Mouse (Mus musculus) C2C12 (cell line): ENCODE measurements at regions not wholly inside any gene's neighbourhood (a gene's known extent, or its start where the extent isn't known, plus 50 kb on each side); places are given as distances from the start of the nearest gene placed in this dataset.

Experiments
- CTCF ChIP-seq: IDR thresholded peaks from one replicate; pipeline ENCODE4 v1.5.1; 2011; ENCODE audit not compliant: control insufficient read depth, insufficient read depth, insufficient read length
- FOSL1 ChIP-seq: IDR thresholded peaks from one replicate; pipeline ENCODE4 v1.8.0; 2011; ENCODE audit warnings: mild to moderate bottlenecking, low read length; ENCODE audit not compliant: poor library complexity, insufficient read depth, severe bottlenecking
- MAX ChIP-seq: IDR thresholded peaks from one replicate; pipeline ENCODE4 v1.6.1; 2011; ENCODE audit warnings: mild to moderate bottlenecking, control low read depth
- MYOD1 ChIP-seq: IDR thresholded peaks from one replicate; pipeline ENCODE4 v1.6.1; 2011; ENCODE audit warnings: low read depth; ENCODE audit not compliant: control insufficient read depth, insufficient read length

GRCm38 (mm10) chr1:92343768-92344167 is 129.9 kb downstream of the Ndufa10 start:
- TF ChIP-seq MAX, result no peak
- no peak for TF ChIP-seq CTCF
- TF ChIP-seq FOSL1, result no peak
- TF ChIP-seq MYOD1, result peak; percentile 48
